Mouse (Mus musculus): ENCODE data around the gene Chd8.

Chd8 gene

DNA sequence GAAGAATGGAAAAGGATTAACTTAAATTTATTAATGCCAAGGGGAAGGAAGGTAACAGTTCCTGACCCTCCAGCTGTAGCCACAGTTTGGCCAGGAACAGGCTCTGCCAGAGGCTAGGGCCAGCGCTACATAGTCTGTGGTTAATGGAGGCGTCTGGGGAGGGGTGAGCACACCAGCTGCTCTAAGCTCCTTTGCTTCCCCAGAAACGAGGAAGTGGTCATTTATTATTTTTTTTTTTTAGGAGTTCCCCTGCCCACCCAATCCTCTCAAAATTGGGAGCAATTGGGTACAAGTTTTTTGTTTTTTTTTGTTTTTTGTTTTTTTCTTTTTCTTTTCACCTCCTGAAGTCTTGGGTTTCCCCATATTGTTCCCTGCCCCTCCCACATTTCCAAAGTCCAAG, 59.4 kb downstream of the Chd8 start:
- no peak for DNase-seq (ENCODE audit: low read depth)

GRCm38 (mm10) chr14:52197156-52197878, 60.3 kb downstream of the Chd8 start, which contains the start of gene Supt16:
Gene Supt16 (minus strand): TSS chr14:52197416.
- peak; percentile 77 for DNase-seq (ENCODE audit: low read depth)

DNA sequence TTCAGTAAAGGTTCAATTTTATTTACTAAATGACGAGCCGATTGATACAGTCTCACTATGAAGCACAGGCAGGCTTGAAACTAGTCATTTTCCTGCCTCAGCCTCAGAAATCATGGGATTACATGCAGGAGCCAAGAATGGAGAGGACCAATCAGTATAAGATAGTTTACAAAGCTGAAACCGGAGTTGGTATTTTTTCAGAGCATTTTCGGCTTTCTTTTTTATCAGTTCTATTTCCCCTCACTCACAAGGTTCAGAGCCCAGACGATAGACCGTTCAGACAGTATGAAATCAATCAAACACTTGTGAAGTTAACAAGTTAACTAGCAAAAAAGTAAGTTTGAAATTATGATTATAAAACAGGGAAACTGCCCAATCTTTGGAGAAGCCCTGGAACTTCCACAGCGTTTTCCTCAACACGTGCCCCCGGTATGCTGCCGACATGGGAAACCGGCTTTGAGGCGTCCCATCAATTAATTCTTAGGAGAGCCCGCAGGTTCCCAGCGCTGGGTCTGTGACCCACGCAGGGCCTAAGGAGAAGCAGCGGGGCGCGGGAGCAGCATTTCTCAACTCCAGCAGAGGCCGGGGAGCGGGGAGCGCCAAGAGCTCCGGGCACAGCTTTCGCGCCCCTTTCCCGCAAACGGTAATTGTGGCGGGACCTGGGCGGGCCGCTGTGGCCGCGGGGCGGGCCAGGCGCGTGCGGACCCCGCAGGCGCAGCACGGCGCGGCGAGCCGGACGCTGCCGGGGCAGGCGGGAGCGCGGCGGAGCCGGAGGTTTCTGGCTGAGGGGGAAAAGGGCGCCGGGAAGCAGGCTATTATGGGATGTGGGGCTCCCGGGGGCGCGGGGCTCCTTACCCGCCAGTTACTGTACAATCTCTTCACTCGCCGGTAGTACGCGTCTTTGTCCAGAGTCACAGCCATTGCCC, 61.1 kb downstream of the Chd8 start:
- DNase-seq (ENCODE audit: low read depth): no peak

DNA sequence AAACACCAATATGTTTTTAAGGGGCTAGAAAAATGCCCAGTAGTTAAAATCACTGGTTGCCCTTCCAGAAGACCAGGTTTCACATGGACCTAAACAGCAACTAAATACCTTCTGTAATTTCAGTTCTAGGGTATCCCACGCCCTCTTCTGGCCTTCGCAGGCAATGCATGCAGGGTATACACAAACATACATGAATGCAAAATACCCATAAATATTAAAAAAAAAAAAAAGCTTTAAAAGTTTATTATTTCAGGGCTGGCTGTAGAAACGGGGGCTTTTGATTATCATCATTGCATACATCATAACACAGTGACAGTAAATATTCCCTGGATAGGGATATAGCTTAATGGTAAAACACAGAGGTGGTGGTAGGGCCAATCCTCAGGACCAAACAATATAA, 61.9 kb downstream of the Chd8 start:
- DNase-seq (ENCODE audit: low read depth): peak; percentile 80

GRCm38 (mm10) chr14:52190740-52191359, 66.7 kb downstream of the Chd8 start:
- peak; percentile 70 for DNase-seq (ENCODE audit: low read depth)

DNA sequence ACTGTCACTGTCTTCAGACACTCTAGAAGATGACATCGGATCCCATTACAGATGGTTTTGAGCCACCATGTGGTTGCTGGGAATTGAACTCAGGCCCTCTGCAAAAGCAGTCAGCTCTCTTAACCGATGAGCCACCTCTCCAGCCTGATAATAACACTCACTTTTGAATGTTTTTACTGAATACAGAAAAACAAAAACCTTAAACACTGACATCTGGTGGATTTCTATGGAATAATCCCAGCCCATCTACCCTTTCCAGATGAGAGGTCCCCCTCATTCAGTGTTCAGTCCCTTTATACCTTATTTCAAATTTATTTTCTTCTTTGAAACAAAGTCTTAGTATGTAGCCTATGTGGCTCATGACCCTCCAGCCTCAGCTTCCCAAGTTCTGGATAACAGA, 68.1 kb downstream of the Chd8 start:
- DNase-seq (ENCODE audit: low read depth): no peak

- no peak for DNase-seq (ENCODE audit: low read depth)
Observed at GRCm38 (mm10) chr14:52188788-52189187, 68.8 kb downstream of the Chd8 start.

DNA sequence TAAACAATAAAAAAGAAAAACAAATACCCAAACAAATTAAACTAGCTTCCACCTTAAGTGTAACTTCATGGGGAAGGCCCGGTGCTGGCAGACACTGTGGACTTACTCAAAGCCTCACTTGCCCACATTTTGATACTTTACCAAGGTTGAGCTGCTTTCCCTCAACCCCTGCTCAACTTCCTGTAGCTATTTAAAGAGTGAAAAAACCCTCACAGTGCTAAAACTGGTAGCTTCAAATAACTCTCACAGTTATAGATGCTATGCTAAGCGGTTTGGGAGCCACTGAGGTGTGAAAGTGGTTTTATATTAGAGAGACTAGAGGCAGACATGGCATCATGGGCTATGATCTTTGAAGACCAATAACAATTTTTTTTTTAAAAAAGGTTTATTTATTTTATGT, 91.0 kb downstream of the Chd8 start:
- DNase-seq (ENCODE audit: low read depth): no peak

- no peak for DNase-seq (ENCODE audit: low read depth)
Observed at GRCm38 (mm10) chr14:52160911-52161310, 96.7 kb downstream of the Chd8 start.

- DNase-seq (ENCODE audit: low read depth): no peak
Observed at GRCm38 (mm10) chr14:52155008-52155407, 102.6 kb downstream of the Chd8 start.

DNA sequence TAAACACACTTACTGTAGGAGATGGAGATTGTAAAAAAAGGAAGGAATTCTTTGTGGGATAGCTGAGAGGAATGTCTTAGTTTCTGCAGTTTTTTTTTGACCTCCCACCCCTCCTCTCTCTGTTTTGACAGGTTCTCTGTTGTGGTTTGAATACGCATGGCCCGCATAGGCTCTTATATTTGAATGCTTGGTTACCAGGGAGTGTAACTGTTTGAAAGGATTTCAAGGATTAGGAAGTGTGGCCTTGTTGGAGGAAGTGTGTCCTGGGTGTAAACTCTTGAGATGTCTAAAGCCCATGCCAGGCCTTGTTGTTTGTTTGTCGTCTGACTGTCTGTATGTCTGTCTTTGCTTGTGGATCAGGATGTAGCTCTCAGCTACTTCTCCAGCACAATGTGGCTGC, 105.0 kb downstream of the Chd8 start:
- no peak for DNase-seq (ENCODE audit: low read depth)

DNA sequence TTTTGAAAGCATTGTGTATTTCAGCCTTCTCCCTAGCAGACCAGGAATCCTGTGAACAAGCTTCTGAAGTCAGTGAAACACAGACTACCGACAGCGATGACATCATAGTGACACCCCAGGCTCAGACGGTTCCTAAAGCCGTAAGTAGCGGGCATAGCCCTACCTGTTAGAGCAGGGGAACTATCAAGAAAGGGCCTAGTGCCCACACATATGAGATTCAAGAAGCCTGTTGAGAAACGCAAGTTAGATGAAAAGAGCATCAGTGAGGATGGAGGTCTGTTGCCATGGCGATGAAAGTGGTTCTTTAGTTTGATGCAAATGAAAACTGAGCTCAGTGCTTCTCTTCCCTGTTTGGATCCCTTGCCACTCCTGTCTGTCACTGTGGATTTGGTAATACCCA, 105.4 kb downstream of the Chd8 start:
- DNase-seq (ENCODE audit: low read depth): no peak

DNA sequence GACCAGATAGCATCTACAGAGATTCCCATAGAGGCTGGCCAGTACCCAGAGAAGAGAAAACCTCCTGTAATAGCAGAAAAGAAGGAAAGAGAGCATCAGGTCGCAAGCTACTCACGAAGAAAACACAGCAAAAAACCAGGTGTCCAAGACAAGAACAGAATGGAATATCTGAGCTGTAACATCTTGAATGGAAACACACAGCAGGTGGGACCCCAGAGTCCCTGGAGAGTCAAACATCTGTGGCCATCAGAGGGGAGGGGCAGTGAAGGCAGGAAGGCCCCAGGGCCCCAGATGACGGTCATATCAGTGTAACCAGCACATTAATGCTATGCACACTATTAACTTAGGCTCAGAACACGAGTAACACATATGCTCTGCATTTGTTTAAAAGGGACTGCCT, 107.7 kb downstream of the Chd8 start:
- DNase-seq (ENCODE audit: low read depth): no peak
